7 mouse cellular contexts compared by ENCODE assay signal in genomic region chr12:87147395-87148089, GRCm38 (mm10). TPM values are rescaled to one million over a fixed set of nuclear protein-coding genes. Genes with fewer than 3 reads are reported as not detected.
DNase-seq lines count a peak whose midpoint lies in the region; ATAC-seq and TF ChIP-seq lines count a peak whose summit lies in the region.

Gene Pomt2 (minus strand): TSS chr12:87147968.

- H3K36me3 ChIP-seq in embryonic facial prominence, embryonic 10.5 days (replicated peaks) = peaks cover 21% of the 10 kb centered on the region
- peaks cover 8% of the 10 kb centered on the region; the same call in 1 of the 2 replicates for H3K36me3 ChIP-seq in intestine, postnatal 0 days (ENCODE audit: control insufficient read depth, insufficient read depth)
- peaks cover 7% of the 10 kb centered on the region; the same call in 1 of the 2 replicates for H3K36me3 ChIP-seq in midbrain, embryonic 12.5 days
- no peaks in the 10 kb centered on the region for H3K36me3 ChIP-seq in small intestine, adult 2 months (ENCODE audit: control insufficient read depth, insufficient read depth, low read length)

- DNase-seq in adrenal gland, postnatal 10 days = peak; percentile 93
- peak; percentile 96 for DNase-seq in embryonic facial prominence, embryonic 10.5 days (ENCODE audit: low spot score)
- DNase-seq in gonadal fat pad, adult 2 months (ENCODE audit: low read depth) = peak; percentile 70
- peak; percentile 93 for DNase-seq in left cerebral cortex, postnatal 4 days

- peak within 1 kb of the TSS; percentile 84 for H3K4me2 ChIP-seq in intestine, postnatal 0 days (replicated peaks; ENCODE audit: low read depth)
- peak within 1 kb of the TSS; percentile 66 for H3K4me2 ChIP-seq in midbrain, embryonic 12.5 days (replicated peaks)

- no peaks in the 10 kb centered on the region for H3K27me3 ChIP-seq in embryonic facial prominence, embryonic 10.5 days (replicated peaks; ENCODE audit: low read depth, poor library complexity, severe bottlenecking)
- H3K27me3 ChIP-seq in intestine, postnatal 0 days (replicated peaks; ENCODE audit: control insufficient read depth, insufficient read depth, low read length) = no peaks in the 10 kb centered on the region
- no peaks in the 10 kb centered on the region for H3K27me3 ChIP-seq in midbrain, embryonic 12.5 days
- H3K27me3 ChIP-seq in small intestine, adult 2 months (ENCODE audit: control insufficient read depth, insufficient read depth, low read length) = no peaks in the 10 kb centered on the region

- intact Hi-C loops in left cerebral cortex, postnatal 4 days (cut with DNase I) = no loop called here

- H3K9me3 ChIP-seq in embryonic facial prominence, embryonic 10.5 days = peaks cover 4% of the 10 kb centered on the region; the same call in 1 of the 2 replicates
- no peaks in the 10 kb centered on the region for H3K9me3 ChIP-seq in intestine, postnatal 0 days (ENCODE audit: control insufficient read depth)
- H3K9me3 ChIP-seq in midbrain, embryonic 12.5 days = 0 out of 2 replicates have a peak, but pooled peaks cover 3% of the 10 kb centered on the region

- H3K4me3 ChIP-seq in embryonic facial prominence, embryonic 10.5 days = peak within 1 kb of the TSS; percentile 94
- peak within 1 kb of the TSS; percentile 99 for H3K4me3 ChIP-seq in intestine, postnatal 0 days (ENCODE audit: low read depth, low read length)
- H3K4me3 ChIP-seq in midbrain, embryonic 12.5 days = peak within 1 kb of the TSS; percentile 90
- H3K4me3 ChIP-seq in small intestine, adult 2 months (ENCODE audit: low read depth, low read length) = peak within 1 kb of the TSS; percentile 66

- peak within 1 kb of the TSS; percentile 72 for H3K9ac ChIP-seq in intestine, postnatal 0 days (ENCODE audit: low read depth, low read length)
- peak within 1 kb of the TSS; percentile 72 for H3K9ac ChIP-seq in midbrain, embryonic 12.5 days (replicated peaks)

- peak; percentile 54; the same call in 1 of the 2 replicates for TF ChIP-seq POLR2A in small intestine, adult 2 months (IDR thresholded peaks at IDR 0.05; ENCODE audit: low read depth, low read length)

- under 1% methylated on average over 61 of the region's 61 CpGs for WGBS in embryonic facial prominence, embryonic 10.5 days
- WGBS in intestine, postnatal 0 days = under 1% methylated on average over 58 of the region's 61 CpGs
- WGBS in midbrain, embryonic 12.5 days = under 1% methylated on average over 61 of the region's 61 CpGs
- 1% methylated on average over 61 of the region's 61 CpGs for WGBS in small intestine, adult 2 months

- H3K27ac ChIP-seq in embryonic facial prominence, embryonic 10.5 days (replicated peaks) = peak within 1 kb of the TSS; percentile 96
- peak within 1 kb of the TSS; percentile 86 for H3K27ac ChIP-seq in intestine, postnatal 0 days (ENCODE audit: low read depth, low read length)
- peak within 1 kb of the TSS; percentile 96 for H3K27ac ChIP-seq in midbrain, embryonic 12.5 days (replicated peaks)
- H3K27ac ChIP-seq in small intestine, adult 2 months (ENCODE audit: insufficient read depth, low read depth, low read length) = peak within 1 kb of the TSS; percentile 70

- H3K4me1 ChIP-seq in embryonic facial prominence, embryonic 10.5 days = peaks cover 17% of the 10 kb centered on the region
- no peaks in the 10 kb centered on the region for H3K4me1 ChIP-seq in intestine, postnatal 0 days (replicated peaks; ENCODE audit: control insufficient read depth, insufficient read depth, low read length)
- H3K4me1 ChIP-seq in midbrain, embryonic 12.5 days = peaks cover 16% of the 10 kb centered on the region
- no peaks in the 10 kb centered on the region; the same call in 1 of the 2 replicates for H3K4me1 ChIP-seq in small intestine, adult 2 months (ENCODE audit: control insufficient read depth, insufficient read depth, insufficient read length, low read length)

- TF ChIP-seq CTCF in intestine, postnatal 0 days (IDR thresholded peaks at IDR 0.05; ENCODE audit: low read depth) = no peak
- no peak for TF ChIP-seq CTCF in small intestine, adult 2 months (IDR thresholded peaks at IDR 0.05; ENCODE audit: extremely low read depth, insufficient read length, insufficient replicate concordance, low read depth, low read length)

- peak; percentile 99 for ATAC-seq in intestine, postnatal 0 days
- peak; percentile 97 for ATAC-seq in midbrain, embryonic 12.5 days (ENCODE audit: low FRiP score, low read depth)

RNA-seq across cellular contexts. Expression of gene Pomt2, which starts in this region (rescaled TPM):
- 10 to 100 TPM; 11.5 to 14.1 TPM for total RNA-seq in adrenal gland, postnatal 10 days (2021)
- 14.3 and 14.9 TPM in 2 replicates for polyA plus RNA-seq in embryonic facial prominence, embryonic 10.5 days (2016; fragmentation: Nextera tagmentation; extraction: Ambion mirVana)
- 12.6 and 16.3 TPM in 2 replicates for polyA plus RNA-seq in gonadal fat pad, adult 2 months (2012; rRNA removed)
- polyA plus RNA-seq in intestine, postnatal 0 days (2015; fragmentation: Nextera tagmentation; extraction: Ambion mirVana) = 5.7 and 6.2 TPM in 2 replicates
- 10 to 100 TPM; 22.4 to 23.8 TPM for total RNA-seq in left cerebral cortex, postnatal 4 days (2021)
- polyA plus RNA-seq in midbrain, embryonic 12.5 days (2016; fragmentation: Nextera tagmentation; extraction: Ambion mirVana) = 16.3 and 17.5 TPM in 2 replicates
- 4.4 and 5.2 TPM in 2 replicates for polyA plus RNA-seq in small intestine, adult 2 months (2012; rRNA removed)

Comparison
In these comparisons a context has a peak if more than half of its experiments do, and no peak if none do; other contexts are left out.
1. Peak in every context shown above with its lines: DNase-seq, ATAC-seq, H3K4me3 ChIP-seq and H3K27ac ChIP-seq.